Mouse (Mus musculus): ENCODE data around the gene Adgrg4. TPM values are rescaled to one million over a fixed set of nuclear protein-coding genes. Genes with fewer than 3 reads are reported as not detected.

Adgrg4 gene
- not detected for polyA plus RNA-seq (2017; shearing (Covaris generic))

GRCm38 (mm10) chrX:56869863-56870262 is at the start of gene Adgrg4:
TSS of gene Adgrg4 (plus strand) at chrX:56870163.
- no peak for ATAC-seq

- ATAC-seq, result no peak
Observed at GRCm38 (mm10) chrX:56821765-56822603, 48.0 kb upstream of the Adgrg4 start, which contains the start of gene Map7d3. TSS of gene Map7d3 (minus strand) at chrX:56822326.

GRCm38 (mm10) chrX:56827492-56827891 is 42.5 kb upstream of the Adgrg4 start:
- no peak for ATAC-seq

GRCm38 (mm10) chrX:56835842-56836241 is 34.1 kb upstream of the Adgrg4 start:
- no peak for ATAC-seq

- ATAC-seq, result no peak
Observed at GRCm38 (mm10) chrX:56839369-56839768, 30.6 kb upstream of the Adgrg4 start.

GRCm38 (mm10) chrX:56841255-56841654 is 28.7 kb upstream of the Adgrg4 start:
- ATAC-seq, result no peak

- no peak for ATAC-seq
Observed at GRCm38 (mm10) chrX:57012891-57013290, 142.9 kb downstream of the Adgrg4 start.

- no peak for ATAC-seq
Observed at GRCm38 (mm10) chrX:57042774-57043173, 172.8 kb downstream of the Adgrg4 start, which contains the start of gene Brs3. TSS of gene Brs3 (plus strand) at chrX:57043074.

GRCm38 (mm10) chrX:57043869-57044268 is 173.9 kb downstream of the Adgrg4 start:
- ATAC-seq, result no peak

Other genes starting within 250 kb of the Adgrg4 start
- gene Fhl1, start 138.4 kb upstream of the Adgrg4 start, polyA plus RNA-seq (2017; shearing (Covaris generic)), result not detected
- under 1 TPM in 1 of 2 experiments, not detected in 1; 0.43 TPM for gene Map7d3, start 47.8 kb upstream of the Adgrg4 start, polyA plus RNA-seq (2017; shearing (Covaris generic))
- not detected for gene Brs3, start 172.9 kb downstream of the Adgrg4 start, polyA plus RNA-seq (2017; shearing (Covaris generic))
- 10 to 100 TPM; 24.6 to 26.9 TPM for gene Htatsf1, start 183.4 kb downstream of the Adgrg4 start, polyA plus RNA-seq (2017; shearing (Covaris generic))
- not detected for gene Vgll1, start 217.9 kb downstream of the Adgrg4 start, polyA plus RNA-seq (2017; shearing (Covaris generic))